Mouse (Mus musculus): ENCODE measurements around the gene Cnot8. TPM values are rescaled to one million over a fixed set of nuclear protein-coding genes. Genes with fewer than 3 reads are reported as not detected.

Cnot8 gene
- polyA plus RNA-seq, 1 experiment from 2014 or later, result 86.8 TPM

GRCm38 (mm10) chr11:58156871-58157270, 52.9 kb downstream of the Cnot8 start:
- no peak for DNase-seq (ENCODE audit: low spot score)
- WGBS, result 85% methylated on average over 3 of the region's 3 CpGs
- Histone ChIP-seq H3K4me2 (ENCODE audit: low read length) (no peak overlapping the region), H3K27ac (ENCODE audit: low read depth) (no peak overlapping the region), H3K9me3 (ENCODE audit: control insufficient read depth, low read length) (no peaks in the 10 kb centered on the region), H3K36me3 (ENCODE audit: control insufficient read depth, insufficient read depth, low read length) (peaks cover 86% of the 10 kb centered on the region), H3K27me3 (replicated peaks; ENCODE audit: control insufficient read depth, insufficient read depth, low read length) (no peaks in the 10 kb centered on the region), H3K4me1 (replicated peaks; ENCODE audit: control insufficient read depth, insufficient read depth, low read length) (no peaks in the 10 kb centered on the region), H3K9ac (ENCODE audit: low read length) (no peak overlapping the region), H3K4me3 (ENCODE audit: low read depth, low read length) (no peak overlapping the region)
- ATAC-seq (replicated peaks; ENCODE audit: low FRiP score, low TSS enrichment, low read depth), result no peak

DNA sequence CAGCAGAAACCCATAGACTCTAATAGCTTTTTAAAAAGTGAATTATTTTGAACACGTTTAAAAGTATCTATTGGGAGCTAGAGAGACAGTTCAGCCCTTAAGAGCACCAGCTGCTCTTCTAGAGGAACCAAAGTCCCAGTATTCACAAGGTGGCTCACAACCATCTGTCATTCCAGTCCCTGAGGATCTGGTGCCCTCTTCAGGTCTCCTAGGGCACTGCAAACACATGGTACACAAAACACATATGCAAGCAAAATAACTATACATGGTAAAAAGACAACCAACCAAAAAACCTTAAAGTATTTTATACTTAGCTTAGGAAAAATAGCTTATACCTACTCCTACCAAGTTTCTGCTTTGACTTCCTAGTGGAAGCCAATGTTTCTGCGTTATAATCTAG, 61.1 kb downstream of the Cnot8 start:
- H3K4me2 ChIP-seq (ENCODE audit: low read length), result no peak overlapping the region
- 95% methylated on average over 2 of the region's 2 CpGs for WGBS
- H3K4me1 ChIP-seq (replicated peaks; ENCODE audit: control insufficient read depth, insufficient read depth, low read length), result peaks cover 5% of the 10 kb centered on the region; the same call in 1 of the 2 replicates
- no peak overlapping the region for H3K9ac ChIP-seq (ENCODE audit: low read length)
- ATAC-seq (replicated peaks; ENCODE audit: low FRiP score, low TSS enrichment, low read depth) (no peak), DNase-seq (ENCODE audit: low spot score) (no peak)
- no peak overlapping the region for H3K27ac ChIP-seq (ENCODE audit: low read depth)
- no peak overlapping the region for H3K4me3 ChIP-seq (ENCODE audit: low read depth, low read length)
- H3K36me3 ChIP-seq (ENCODE audit: control insufficient read depth, insufficient read depth, low read length), result peaks cover 61% of the 10 kb centered on the region
- H3K27me3 ChIP-seq (replicated peaks; ENCODE audit: control insufficient read depth, insufficient read depth, low read length), result no peaks in the 10 kb centered on the region
- peaks cover 4% of the 10 kb centered on the region; the same call in 1 of the 2 replicates for H3K9me3 ChIP-seq (ENCODE audit: control insufficient read depth, low read length)

DNA sequence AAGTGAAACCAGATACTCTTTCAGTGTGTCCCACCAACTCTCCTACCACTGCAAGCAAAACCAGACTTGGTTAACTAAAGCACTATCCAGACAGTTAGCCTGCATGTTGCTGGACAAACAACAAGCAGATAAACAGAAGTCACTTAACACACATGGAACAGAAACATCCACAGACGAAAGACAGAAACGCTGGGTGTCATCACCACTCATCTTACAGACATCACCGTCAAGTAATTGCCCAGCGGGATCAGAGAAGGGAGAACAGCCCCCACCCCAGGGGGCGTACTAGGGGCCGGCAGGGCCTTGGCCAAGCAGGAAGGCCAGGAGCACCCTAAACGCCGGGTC, 63.8 kb downstream of the Cnot8 start:
- Histone ChIP-seq H3K9me3 (ENCODE audit: control insufficient read depth, low read length) (peaks cover 4% of the 10 kb centered on the region; the same call in 1 of the 2 replicates), H3K4me3 (ENCODE audit: low read depth, low read length) (peak overlapping the region; percentile 96), H3K27ac (ENCODE audit: low read depth) (peak overlapping the region; percentile 71), H3K27me3 (replicated peaks; ENCODE audit: control insufficient read depth, insufficient read depth, low read length) (no peaks in the 10 kb centered on the region), H3K36me3 (ENCODE audit: control insufficient read depth, insufficient read depth, low read length) (peaks cover 38% of the 10 kb centered on the region), H3K4me1 (replicated peaks; ENCODE audit: control insufficient read depth, insufficient read depth, low read length) (peaks cover 17% of the 10 kb centered on the region), H3K4me2 (ENCODE audit: low read length) (peak overlapping the region; percentile 63), H3K9ac (ENCODE audit: low read length) (peak overlapping the region; percentile 83)
- 0% methylated on average over 8 of the region's 8 CpGs for WGBS
- no peak for ATAC-seq (replicated peaks; ENCODE audit: low FRiP score, low TSS enrichment, low read depth)
- DNase-seq (ENCODE audit: low spot score), result no peak

Other genes with a start within 250 kb of the Cnot8 start
- gene Larp1, start 95.1 kb upstream of the Cnot8 start, polyA plus RNA-seq (2014; fragmentation: Nextera tagmentation; extraction: Ambion mirVana), result 25.2 and 25.5 TPM in 2 replicates
- not detected in 2 replicates for gene Gm12248, start 11.0 kb upstream of the Cnot8 start, polyA plus RNA-seq (2014; fragmentation: Nextera tagmentation; extraction: Ambion mirVana)
- 27.7 and 28.6 TPM in 2 replicates for gene Gemin5, start 64.4 kb downstream of the Cnot8 start, polyA plus RNA-seq (2014; fragmentation: Nextera tagmentation; extraction: Ambion mirVana)
- gene Mrpl22, start 67.5 kb downstream of the Cnot8 start, polyA plus RNA-seq (2014; fragmentation: Nextera tagmentation; extraction: Ambion mirVana), result 131 and 133 TPM in 2 replicates
- 6.6 and 7.3 TPM in 2 replicates for gene Igtp, start 95.4 kb downstream of the Cnot8 start, polyA plus RNA-seq (2014; fragmentation: Nextera tagmentation; extraction: Ambion mirVana)
- gene Irgm2, start 95.5 kb downstream of the Cnot8 start, polyA plus RNA-seq (2014; fragmentation: Nextera tagmentation; extraction: Ambion mirVana), result 6.2 and 8.9 TPM in 2 replicates
- not detected in 2 replicates for gene 4930438A08Rik, start 170.6 kb downstream of the Cnot8 start, polyA plus RNA-seq (2014; fragmentation: Nextera tagmentation; extraction: Ambion mirVana)
- gene Zfp692, start 202.9 kb downstream of the Cnot8 start, polyA plus RNA-seq (2014; fragmentation: Nextera tagmentation; extraction: Ambion mirVana), result 19.7 and 22.3 TPM in 2 replicates
- gene Zfp672, start 226.2 kb downstream of the Cnot8 start, polyA plus RNA-seq (2014; fragmentation: Nextera tagmentation; extraction: Ambion mirVana), result 45.9 and 49.6 TPM in 2 replicates
- gene Sh3bp5l, start 226.6 kb downstream of the Cnot8 start, polyA plus RNA-seq (2014; fragmentation: Nextera tagmentation; extraction: Ambion mirVana), result 27.5 and 28.9 TPM in 2 replicates

Data from intestine, embryonic 14.5 days (tissue).